Mouse (Mus musculus) right cerebral cortex, adult 18-20 months (tissue): ENCODE measurements around the gene Cbx1.
A peak's percentile ranks its signal among the peaks of the same experiment; 100 is the strongest.
"Not testable (repeated sequence)": the region's sequence is repeated elsewhere in the genome, so short reads cannot be mapped to it uniquely, and the experiment has no call there.

Experiments used
- DNase-seq: peaks from one replicate; pipeline ENCODE4 v3.0.0; 2022; ENCODE audit warnings: mixed read lengths

Gene Cbx1

DNA sequence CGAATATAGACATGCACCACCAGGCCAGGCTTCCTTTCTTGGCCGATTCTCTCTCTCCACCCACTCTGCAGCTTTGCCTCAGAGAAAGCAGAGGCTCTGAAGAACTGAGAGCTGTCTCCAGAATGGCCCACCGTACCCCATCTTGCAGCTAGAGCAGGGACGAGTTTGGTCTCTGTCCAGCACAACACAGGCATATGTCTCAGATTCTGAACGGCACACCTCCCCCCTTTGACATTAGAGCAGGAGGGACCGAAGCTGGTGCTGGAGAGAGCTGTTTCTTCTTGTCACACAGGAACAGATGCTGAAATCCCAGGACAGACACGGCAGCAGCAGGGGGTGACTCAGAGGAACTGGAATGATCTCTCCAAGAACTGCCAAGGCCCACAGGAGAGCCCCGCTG lies 51.4 kb downstream of the Cbx1 start:
- peak; percentile 76 for DNase-seq

DNA sequence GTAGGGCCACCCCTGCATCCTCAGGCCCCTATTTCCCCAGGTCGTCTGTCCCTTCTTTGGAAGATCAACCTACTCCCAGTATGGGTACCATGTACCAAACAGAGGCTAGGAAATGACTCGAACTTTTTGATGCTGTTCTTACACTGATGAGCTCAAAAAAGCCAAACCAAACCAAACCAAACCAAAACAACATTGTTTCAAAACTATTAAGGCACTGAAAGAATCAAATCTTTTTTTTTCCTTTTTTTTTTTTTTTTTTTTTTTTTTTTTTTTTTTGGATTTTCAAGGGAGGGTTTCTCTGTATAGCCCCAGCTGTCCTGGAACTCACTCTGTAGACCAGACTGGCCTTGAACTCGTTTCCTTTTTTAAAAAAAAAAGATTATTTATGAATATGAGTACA lies 54.7 kb downstream of the Cbx1 start:
- no peak for DNase-seq

DNA sequence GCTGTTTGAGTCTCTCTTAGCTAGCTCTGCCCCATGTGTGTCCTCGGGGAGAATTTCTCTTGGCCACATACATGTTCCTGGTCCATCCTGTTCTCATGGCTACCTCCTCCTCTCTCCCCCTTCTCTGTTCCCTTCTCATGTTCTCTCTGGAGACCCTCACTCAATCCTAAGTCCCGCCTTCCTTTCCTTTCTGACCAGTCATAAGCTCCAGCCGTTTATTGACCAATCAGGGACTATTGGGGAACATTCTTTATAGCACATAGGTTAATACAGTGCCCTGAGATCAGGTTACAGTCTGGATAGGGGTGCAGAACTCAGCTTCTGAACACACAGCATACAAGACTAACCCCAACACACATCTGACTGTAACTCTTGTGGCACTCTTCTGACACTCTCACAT lies 58.3 kb downstream of the Cbx1 start:
- no peak for DNase-seq

DNA sequence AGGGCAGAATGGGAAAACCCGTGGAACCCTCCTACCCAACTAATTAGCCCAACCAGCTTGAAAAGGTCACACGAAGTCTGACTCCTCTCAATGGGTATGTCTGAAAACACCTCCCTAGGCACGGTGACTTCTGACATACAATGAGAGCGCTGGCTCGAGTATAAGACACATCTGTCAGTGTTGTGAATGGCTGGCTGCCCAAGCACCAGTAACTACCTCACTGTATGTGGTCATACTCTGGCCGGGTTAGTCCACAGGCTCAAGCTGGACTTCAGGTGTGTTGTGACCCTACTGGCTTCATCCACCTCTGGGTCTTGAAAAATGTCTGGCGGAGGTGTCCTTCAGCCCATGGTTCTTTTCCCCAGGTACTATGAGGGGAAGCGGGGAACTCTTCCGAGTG lies 59.8 kb downstream of the Cbx1 start:
- DNase-seq = no peak

DNA sequence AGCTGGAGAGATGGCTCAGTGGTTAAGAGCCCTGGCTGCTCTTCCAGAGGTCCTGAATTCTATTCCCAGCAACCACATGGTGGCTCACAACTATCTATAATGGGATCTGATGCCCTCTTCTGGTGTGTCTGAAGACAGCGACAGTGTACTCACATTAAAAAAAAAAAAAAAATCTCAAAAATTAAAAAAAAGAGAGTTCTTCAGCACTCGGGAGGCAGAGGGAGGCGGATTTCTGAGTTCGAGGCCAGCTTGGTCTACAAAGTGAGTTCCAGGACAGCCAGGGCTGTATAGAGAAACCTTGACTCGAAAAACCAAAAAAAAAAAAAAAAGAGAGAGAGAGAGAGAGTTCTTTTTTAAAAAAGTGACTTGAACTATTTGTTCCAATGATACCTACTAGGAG lies 60.2 kb downstream of the Cbx1 start:
- not testable (repeated sequence) for DNase-seq

DNA sequence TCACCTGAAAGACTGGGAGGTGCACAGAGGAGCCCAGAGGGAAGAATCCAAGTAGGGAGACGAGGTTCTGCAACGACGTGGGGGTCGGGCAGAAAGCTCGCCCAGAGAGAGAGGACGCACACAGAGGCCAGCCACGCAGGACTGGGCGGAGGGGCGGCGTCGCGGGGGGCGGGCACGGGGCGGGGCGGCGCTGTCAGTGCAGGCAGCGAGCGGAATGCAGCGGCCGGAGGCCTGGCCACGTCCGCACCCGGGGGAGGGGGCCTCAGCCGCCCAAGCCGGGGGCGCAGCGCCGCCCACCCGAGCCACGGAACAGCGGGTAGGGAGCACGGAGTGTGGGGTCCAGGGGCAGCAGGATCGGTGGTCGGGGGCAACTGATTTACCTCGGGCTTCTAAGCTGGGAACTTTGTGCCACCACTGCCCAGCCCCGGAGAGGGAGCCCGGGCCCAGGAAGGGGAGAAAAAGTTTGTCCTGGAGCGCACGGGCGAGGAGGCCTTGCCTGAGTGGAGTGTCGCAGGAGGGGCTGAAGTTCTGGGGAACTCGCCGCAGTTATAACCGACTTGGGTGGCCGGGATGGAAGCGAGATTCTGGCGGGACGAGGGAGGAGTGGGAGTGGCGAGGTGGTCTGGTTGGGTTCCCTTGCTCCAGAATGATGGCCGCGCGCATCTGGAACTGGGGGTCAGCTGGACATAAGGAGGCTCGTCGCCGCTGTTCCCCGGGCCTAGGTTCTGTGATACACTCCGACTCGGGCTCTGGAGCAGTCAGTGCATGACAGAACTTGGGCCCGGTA lies 60.9 kb downstream of the Cbx1 start, which contains the start of gene Copz2:
Copz2 (plus strand) TSS at position 190 of the 787 bp plus-strand sequence.
- DNase-seq = no peak

DNA sequence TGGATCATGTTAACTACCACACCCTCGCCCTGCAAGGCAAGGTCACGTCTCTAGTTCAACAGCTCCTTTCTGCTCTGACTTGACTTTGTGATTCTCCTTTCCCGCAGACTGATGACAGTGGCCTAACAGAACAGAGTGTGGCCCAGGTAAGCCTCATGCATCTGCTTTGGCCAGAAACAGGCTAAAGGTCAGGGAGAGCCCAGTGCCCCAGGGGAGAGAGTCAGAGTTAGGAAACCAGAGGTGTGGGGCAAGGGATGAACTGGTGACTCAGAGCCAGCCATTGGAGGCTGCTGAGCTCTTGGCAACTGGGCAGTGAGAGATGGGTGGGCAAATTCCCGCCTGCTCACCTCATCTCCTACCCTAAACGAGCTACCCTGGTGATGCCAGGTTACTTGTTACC lies 68.5 kb downstream of the Cbx1 start:
- no peak for DNase-seq
